Mouse (Mus musculus): ENCODE measurements at regions not wholly inside any gene's neighbourhood (a gene's known extent, or its start where the extent isn't known, plus 50 kb on each side); places are given as distances from the start of the nearest gene placed in this dataset.

DNA sequence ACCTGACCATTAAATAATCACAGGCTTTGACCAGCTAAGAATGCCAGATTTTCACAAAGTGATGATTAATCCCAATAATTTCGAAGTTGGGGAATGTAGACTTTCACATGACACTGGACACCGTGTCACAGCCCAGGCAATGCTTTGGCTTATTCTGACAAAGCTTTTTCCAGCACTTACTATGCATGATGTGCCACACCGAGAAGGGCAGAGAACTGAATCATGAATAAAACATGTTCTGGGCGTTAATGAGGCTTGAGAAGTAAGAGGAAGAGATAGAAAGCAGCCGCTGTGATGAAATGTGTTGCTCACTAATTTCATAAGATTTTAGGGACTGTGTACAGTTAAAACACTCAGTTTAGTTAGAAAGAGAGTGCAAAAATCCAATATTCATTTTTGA is 326.8 kb downstream of the Csnka2ip start:
- TF ChIP-seq CTCF (IDR thresholded peaks at IDR 0.05; ENCODE audit: low read depth), result no peak
- Histone ChIP-seq H3K4me1 (replicated peaks; ENCODE audit: control insufficient read depth, insufficient read depth, low read length) (no peaks in the 10 kb centered on the region), H3K27ac (ENCODE audit: low read depth, low read length) (no peak overlapping the region), H3K4me3 (ENCODE audit: low read depth, low read length) (no peak overlapping the region), H3K4me2 (replicated peaks; ENCODE audit: low read depth) (no peak overlapping the region), H3K36me3 (ENCODE audit: control insufficient read depth, insufficient read depth) (no peaks in the 10 kb centered on the region), H3K9me3 (ENCODE audit: control insufficient read depth) (no peaks in the 10 kb centered on the region), H3K27me3 (replicated peaks; ENCODE audit: control insufficient read depth, insufficient read depth, low read length) (no peaks in the 10 kb centered on the region), H3K9ac (ENCODE audit: low read depth, low read length) (no peak overlapping the region)
- no peak for ATAC-seq
- WGBS, result 75% methylated on average over 5 of the region's 5 CpGs

DNA sequence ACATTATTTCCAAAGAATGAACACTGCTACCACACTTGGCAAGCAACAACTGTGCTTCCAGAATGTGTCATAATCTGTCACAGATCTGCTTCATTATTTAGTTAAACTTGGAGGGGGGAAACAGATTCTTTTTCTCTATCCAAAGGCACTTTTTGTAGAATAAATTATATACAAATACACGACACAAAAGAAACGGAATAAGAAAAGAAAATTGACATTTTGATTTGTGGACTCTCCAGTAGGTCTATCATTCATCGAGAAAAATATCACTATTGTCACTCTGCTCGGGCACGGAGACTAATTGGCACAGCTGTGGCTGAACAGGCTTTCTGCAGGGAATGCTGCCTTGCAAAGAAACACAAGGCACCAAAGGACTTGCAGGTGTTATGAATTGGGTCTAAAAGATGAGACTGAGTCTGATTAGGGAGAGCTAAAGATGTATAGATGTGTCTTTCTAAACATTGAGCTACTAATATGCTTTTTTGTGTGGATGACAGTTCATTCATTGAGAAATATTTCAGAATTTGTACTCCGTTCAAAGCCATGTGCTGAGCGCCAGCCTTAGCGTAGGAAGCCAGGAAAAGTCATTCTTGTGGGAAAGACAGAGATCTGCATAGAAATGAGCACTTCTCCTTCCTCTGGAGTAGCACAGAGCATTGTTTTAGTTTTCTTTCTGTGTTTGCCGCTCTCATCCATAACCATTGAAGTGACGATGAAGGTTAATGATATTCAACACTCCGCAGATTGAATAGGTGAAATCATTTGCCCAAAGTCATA is 337.1 kb downstream of the Csnka2ip start:
- 81% methylated on average over 11 of the region's 11 CpGs for WGBS
- ATAC-seq, result no peak
- Histone ChIP-seq H3K36me3 (ENCODE audit: control insufficient read depth, insufficient read depth) (no peaks in the 10 kb centered on the region), H3K9ac (ENCODE audit: low read depth, low read length) (no peak overlapping the region), H3K4me3 (ENCODE audit: low read depth, low read length) (no peak overlapping the region), H3K9me3 (ENCODE audit: control insufficient read depth) (no peaks in the 10 kb centered on the region), H3K27me3 (replicated peaks; ENCODE audit: control insufficient read depth, insufficient read depth, low read length) (no peaks in the 10 kb centered on the region), H3K4me2 (replicated peaks; ENCODE audit: low read depth) (no peak overlapping the region), H3K27ac (ENCODE audit: low read depth, low read length) (no peak overlapping the region), H3K4me1 (replicated peaks; ENCODE audit: control insufficient read depth, insufficient read depth, low read length) (no peaks in the 10 kb centered on the region)
- no peak for TF ChIP-seq CTCF (IDR thresholded peaks at IDR 0.05; ENCODE audit: low read depth)

DNA sequence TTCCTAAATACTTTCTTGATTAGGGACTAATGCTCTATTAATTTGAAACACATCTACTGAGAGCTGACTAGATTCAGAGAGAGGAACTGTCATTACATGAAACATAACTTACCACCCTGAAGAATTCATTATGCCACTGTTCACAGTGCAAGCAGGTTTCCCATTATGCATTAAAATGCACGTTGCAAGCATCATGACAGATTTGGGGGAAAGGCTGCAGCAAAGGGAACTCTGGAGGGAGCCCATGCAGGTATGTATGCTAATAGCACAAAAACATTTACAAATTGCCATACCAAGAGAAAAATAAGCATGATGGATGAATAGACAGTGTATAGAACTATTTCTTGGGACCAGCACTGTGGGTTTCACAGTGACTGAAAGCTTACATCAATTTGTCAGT is 351.1 kb downstream of the Csnka2ip start:
- WGBS, result 56% methylated on average over 1 of the region's 1 CpGs
- no peaks in the 10 kb centered on the region for H3K9me3 ChIP-seq (ENCODE audit: control insufficient read depth)
- no peak overlapping the region for H3K4me3 ChIP-seq (ENCODE audit: low read depth, low read length)
- H3K36me3 ChIP-seq (ENCODE audit: control insufficient read depth, insufficient read depth), result no peaks in the 10 kb centered on the region
- no peaks in the 10 kb centered on the region for H3K4me1 ChIP-seq (replicated peaks; ENCODE audit: control insufficient read depth, insufficient read depth, low read length)
- TF ChIP-seq CTCF (IDR thresholded peaks at IDR 0.05; ENCODE audit: low read depth), result no peak
- no peak overlapping the region for H3K9ac ChIP-seq (ENCODE audit: low read depth, low read length)
- H3K4me2 ChIP-seq (replicated peaks; ENCODE audit: low read depth), result no peak overlapping the region
- no peak for ATAC-seq
- H3K27ac ChIP-seq (ENCODE audit: low read depth, low read length), result no peak overlapping the region
- H3K27me3 ChIP-seq (replicated peaks; ENCODE audit: control insufficient read depth, insufficient read depth, low read length), result no peaks in the 10 kb centered on the region

DNA sequence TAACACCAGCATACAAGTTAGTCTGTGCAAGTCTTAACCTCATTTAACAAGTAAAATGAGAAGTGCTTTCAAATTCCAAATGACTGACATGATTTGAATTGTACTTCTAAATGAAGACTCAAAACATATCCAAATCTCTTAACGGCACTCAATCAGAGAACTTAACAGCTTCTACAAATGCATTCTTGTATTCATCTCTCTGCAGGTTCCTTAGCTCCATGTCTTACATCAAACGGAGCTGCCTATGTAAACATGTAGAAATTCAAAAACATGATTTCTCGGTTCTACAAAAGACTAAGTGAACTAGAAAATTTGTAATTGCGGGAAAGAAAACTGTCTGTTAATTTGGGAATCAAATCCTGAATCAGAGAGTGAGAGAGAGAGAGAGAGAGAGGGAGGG is 353.5 kb downstream of the Csnka2ip start:
- no peaks in the 10 kb centered on the region for H3K9me3 ChIP-seq (ENCODE audit: control insufficient read depth)
- ATAC-seq, result no peak
- no peak for TF ChIP-seq CTCF (IDR thresholded peaks at IDR 0.05; ENCODE audit: low read depth)
- no peaks in the 10 kb centered on the region for H3K36me3 ChIP-seq (ENCODE audit: control insufficient read depth, insufficient read depth)
- H3K4me1 ChIP-seq (replicated peaks; ENCODE audit: control insufficient read depth, insufficient read depth, low read length), result no peaks in the 10 kb centered on the region
- H3K4me2 ChIP-seq (replicated peaks; ENCODE audit: low read depth), result no peak overlapping the region
- H3K27me3 ChIP-seq (replicated peaks; ENCODE audit: control insufficient read depth, insufficient read depth, low read length), result no peaks in the 10 kb centered on the region
- H3K4me3 ChIP-seq (ENCODE audit: low read depth, low read length), result no peak overlapping the region
- no peak overlapping the region for H3K27ac ChIP-seq (ENCODE audit: low read depth, low read length)
- WGBS, result 80% methylated on average over 4 of the region's 4 CpGs
- no peak overlapping the region for H3K9ac ChIP-seq (ENCODE audit: low read depth, low read length)

DNA sequence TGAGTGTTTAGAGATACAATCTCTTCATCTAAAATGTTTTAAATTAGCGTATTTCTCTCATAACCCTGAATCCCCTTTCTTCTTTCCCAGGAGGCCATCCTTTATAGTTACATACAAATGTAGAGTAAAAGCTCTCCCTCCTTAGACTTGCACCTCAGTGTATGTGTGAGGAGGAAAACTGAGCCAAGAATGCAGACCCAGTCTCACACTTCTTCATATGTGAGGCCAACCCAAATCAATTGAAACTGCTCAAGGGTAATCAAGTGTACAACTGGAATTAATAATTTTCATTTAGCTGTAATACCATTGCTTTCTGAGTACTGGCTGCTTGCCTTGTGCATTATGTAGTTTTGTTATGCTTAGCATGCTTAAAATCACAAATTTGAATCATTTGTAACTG is 356.3 kb downstream of the Csnka2ip start:
- H3K4me2 ChIP-seq (replicated peaks; ENCODE audit: low read depth), result no peak overlapping the region
- H3K4me3 ChIP-seq (ENCODE audit: low read depth, low read length), result no peak overlapping the region
- no peaks in the 10 kb centered on the region for H3K27me3 ChIP-seq (replicated peaks; ENCODE audit: control insufficient read depth, insufficient read depth, low read length)
- H3K4me1 ChIP-seq (replicated peaks; ENCODE audit: control insufficient read depth, insufficient read depth, low read length), result no peaks in the 10 kb centered on the region
- ATAC-seq, result no peak
- 73% methylated on average over 1 of the region's 1 CpGs for WGBS
- no peak overlapping the region for H3K27ac ChIP-seq (ENCODE audit: low read depth, low read length)
- TF ChIP-seq CTCF (IDR thresholded peaks at IDR 0.05; ENCODE audit: low read depth), result no peak
- no peaks in the 10 kb centered on the region for H3K9me3 ChIP-seq (ENCODE audit: control insufficient read depth)
- no peak overlapping the region for H3K9ac ChIP-seq (ENCODE audit: low read depth, low read length)
- H3K36me3 ChIP-seq (ENCODE audit: control insufficient read depth, insufficient read depth), result no peaks in the 10 kb centered on the region

DNA sequence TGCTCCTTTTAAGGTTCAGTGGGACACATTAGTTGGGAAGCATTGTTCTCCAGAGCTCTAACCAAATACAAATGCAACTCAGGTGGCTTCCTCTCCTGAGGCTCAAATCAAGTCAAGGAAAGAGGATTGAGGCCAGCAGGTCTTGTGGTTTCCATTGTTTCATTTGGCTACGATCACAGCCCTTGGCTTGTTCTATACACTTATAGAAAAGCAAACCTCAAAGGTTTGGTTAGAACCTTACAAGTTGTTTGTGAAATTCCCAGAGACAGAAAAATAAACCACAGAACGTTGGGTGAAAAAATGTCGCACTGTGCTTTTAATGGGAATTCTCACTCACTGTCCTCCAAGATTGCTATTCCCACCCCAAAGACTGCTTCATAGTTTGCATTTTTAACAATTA is 360.4 kb upstream of the Epha3 start:
- H3K27ac ChIP-seq (ENCODE audit: low read depth, low read length), result no peak overlapping the region
- no peak for ATAC-seq
- H3K9me3 ChIP-seq (ENCODE audit: control insufficient read depth), result no peaks in the 10 kb centered on the region
- no peak overlapping the region for H3K4me2 ChIP-seq (replicated peaks; ENCODE audit: low read depth)
- H3K36me3 ChIP-seq (ENCODE audit: control insufficient read depth, insufficient read depth), result no peaks in the 10 kb centered on the region
- H3K27me3 ChIP-seq (replicated peaks; ENCODE audit: control insufficient read depth, insufficient read depth, low read length), result no peaks in the 10 kb centered on the region
- H3K9ac ChIP-seq (ENCODE audit: low read depth, low read length), result no peak overlapping the region
- 79% methylated on average over 3 of the region's 3 CpGs for WGBS
- no peak for TF ChIP-seq CTCF (IDR thresholded peaks at IDR 0.05; ENCODE audit: low read depth)
- no peak overlapping the region for H3K4me3 ChIP-seq (ENCODE audit: low read depth, low read length)
- no peaks in the 10 kb centered on the region for H3K4me1 ChIP-seq (replicated peaks; ENCODE audit: control insufficient read depth, insufficient read depth, low read length)
